Mouse (Mus musculus) forelimb bud, embryonic 11.5 days (tissue): Measurements from ENCODE around the gene Slc39a2.
"Not testable (repeated sequence)": the region's sequence is repeated elsewhere in the genome, so short reads cannot be mapped to it uniquely, and the experiment has no call there.

Experiments used
- DNase-seq: peaks from one replicate; pipeline ENCODE4 v3.0.0-alpha.2; 2012; ENCODE audit warnings: low read depth, low spot score

The Slc39a2 gene

GRCm38 (mm10) chr14:51902806-51903710, 10.4 kb downstream of the Slc39a2 start:
- peak; percentile 68 for DNase-seq

GRCm38 (mm10) chr14:51903782-51904181, 11.1 kb downstream of the Slc39a2 start:
- no peak for DNase-seq

GRCm38 (mm10) chr14:51904706-51905105, 12.0 kb downstream of the Slc39a2 start:
- DNase-seq: no peak

GRCm38 (mm10) chr14:51906102-51906501, 13.4 kb downstream of the Slc39a2 start:
- no peak for DNase-seq

DNA sequence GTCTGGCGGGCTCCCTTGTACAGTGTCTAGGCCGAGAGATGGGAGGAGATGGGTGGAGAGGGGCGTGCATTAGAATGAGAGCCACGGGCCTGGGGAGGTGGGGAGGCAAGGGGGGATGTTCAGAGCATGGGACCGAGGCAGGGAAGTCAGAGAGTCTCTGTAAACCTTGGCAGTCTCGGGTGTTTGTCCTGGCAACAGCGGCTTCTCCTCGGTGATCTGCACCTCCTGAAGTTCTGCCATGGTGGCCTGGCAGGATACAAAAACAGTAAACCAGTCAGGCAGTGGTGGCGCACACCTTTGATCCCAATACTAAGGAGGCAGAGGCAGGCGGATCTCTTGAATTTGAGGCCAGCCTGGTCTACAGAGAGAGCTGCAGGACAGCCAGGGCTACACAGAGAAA, 18.6 kb downstream of the Slc39a2 start:
- DNase-seq: no peak

GRCm38 (mm10) chr14:51912391-51913061, 19.8 kb downstream of the Slc39a2 start:
- DNase-seq: no peak

- DNase-seq: no peak
Measured at GRCm38 (mm10) chr14:51913062-51913959, 20.6 kb downstream of the Slc39a2 start.

DNA sequence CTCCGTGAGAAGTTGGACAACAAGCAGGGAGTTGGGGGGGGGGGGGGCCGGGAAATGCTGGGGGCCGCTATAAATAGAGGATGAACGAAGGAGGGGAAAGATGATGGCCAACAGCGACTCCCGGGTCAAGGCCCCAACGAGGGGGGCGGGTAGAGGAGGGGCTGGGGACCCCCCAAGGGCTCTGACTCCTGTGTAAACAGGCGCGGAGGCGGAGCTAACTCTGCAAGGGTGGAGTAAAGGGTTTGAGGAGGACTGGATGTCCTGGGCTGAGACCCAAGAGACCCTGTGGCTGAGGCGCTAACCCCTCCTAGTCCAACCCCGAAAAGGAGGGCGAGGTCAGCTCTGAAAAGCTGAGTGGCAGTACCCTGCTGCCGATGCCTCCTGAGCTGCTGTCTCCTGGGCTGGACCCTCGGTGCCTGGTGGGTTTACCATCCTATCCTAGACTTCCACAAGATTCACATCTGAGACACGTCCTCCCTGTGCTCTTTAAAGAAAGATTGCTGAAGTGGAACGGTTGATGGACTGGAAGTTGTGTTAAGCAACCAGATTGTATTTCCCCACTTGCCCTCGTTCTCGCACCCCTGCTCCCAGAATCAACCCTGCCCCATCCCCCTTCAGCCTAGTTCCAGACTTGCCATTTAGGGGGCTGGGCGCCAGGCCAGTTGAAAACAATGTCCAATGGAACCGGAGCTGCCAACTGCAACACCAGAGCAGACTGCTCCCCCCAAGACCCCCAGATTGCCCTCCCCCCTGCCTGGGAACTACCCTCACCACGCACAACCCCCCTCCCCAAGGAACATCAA, 21.5 kb downstream of the Slc39a2 start, which contains the start of gene Ndrg2:
Gene Ndrg2, minus strand, starts transcription at position 199 of the 803 bp plus-strand sequence.
- no peak for DNase-seq

DNA sequence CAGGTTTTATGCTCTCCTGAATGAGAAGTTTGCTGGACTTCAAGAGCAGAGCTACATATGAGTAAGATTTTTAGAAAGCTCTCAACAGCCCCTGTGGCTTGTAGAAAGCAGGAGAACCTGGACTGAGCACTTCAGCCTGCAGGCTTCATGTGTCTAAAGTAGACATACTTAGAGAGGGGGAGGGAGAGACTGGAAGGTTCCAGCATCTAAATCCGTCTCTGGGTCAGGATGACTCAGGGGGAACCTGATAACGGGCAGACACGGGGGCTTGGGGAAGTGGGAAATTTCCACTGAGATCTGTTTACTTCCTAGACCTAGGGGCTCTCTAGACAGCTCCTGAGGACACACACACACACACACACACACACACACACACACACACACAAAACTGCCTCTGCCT, 22.3 kb downstream of the Slc39a2 start:
- DNase-seq: no peak

DNA sequence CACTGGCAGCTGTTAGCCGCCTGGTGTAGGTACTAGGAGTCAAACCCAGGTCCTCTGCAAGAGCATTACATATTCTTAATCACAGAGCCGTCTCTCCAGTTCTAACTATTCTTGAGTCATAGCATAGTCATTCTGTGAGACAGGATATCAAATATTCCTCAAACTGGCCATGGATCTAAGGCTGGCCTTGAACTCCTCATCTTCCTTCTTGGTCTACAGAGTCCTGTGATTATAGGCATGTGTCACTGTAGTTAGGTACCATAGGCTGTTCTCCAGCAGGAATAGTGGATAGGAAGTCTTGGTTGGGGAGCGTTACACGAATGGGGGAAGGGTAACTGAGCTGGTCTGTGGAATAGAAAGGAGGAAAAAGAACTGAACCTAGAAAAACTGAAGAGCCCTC, 23.9 kb downstream of the Slc39a2 start:
- DNase-seq: no peak

DNA sequence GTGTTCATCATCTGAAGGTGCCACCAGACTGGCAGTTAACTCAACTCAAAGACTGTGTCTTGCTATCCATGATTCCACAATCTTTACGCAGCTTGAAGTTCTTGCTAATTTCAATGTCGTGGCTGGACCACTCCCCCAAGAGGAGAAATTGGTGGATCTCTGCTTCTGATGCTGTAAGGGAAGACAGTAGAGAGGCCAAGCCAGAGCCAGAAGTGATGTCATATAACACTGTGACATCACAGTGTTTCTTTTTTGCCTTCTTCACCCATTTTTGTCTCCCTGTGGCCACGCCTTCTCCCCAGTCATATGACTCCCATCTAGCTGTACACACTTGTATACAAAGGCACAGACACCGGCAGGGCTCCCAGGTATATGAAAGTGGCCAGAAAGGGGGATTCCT, 25.4 kb downstream of the Slc39a2 start, which contains the start of gene Tppp2:
Gene Tppp2, plus strand, starts transcription at position 301 of the 400 bp plus-strand sequence.
- no peak for DNase-seq

DNA sequence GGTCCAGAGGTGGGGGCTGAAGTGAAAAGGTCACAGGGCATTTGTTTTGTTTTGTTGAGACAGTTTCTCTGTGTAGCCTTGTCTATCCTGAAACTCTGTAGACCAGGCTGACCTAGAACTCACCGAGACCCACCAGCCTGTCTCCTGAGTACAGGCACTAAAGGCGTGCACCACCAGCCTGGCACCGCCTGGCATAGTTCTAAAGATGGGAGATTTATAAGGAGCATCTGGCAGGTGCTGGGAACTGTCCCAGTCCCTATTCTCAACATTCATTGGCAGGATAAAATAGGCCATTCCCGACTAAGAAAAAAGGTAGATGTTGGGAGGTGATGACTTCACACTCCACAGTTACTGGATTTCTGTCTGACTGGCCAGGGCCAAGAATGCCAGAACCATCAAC, 26.3 kb downstream of the Slc39a2 start:
- DNase-seq: no peak

GRCm38 (mm10) chr14:51921759-51922570, 29.3 kb downstream of the Slc39a2 start:
- DNase-seq: no peak

DNA sequence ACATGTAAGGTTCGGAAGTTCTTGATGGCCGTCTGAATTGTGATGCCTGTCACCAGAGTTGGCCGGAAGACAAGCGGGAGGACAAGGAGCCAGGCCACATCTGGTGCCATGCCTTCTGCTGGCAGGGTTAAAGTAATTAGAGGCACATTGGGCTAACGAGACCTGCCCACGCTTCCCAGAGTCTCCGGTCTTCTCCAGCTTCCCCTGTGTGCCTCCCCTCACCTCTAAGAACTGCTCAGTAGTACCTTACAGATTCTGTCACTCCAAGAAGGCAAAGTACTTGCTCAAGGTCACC, 29.8 kb downstream of the Slc39a2 start, which contains the start of gene Rnase13:
Gene Rnase13, minus strand, starts transcription at position 203 of the 295 bp plus-strand sequence.
- no peak for DNase-seq

- DNase-seq: no peak
Measured at GRCm38 (mm10) chr14:51922910-51923309, 30.2 kb downstream of the Slc39a2 start.

- no peak for DNase-seq
Measured at GRCm38 (mm10) chr14:51923492-51923891, 30.8 kb downstream of the Slc39a2 start.

- not testable (repeated sequence) for DNase-seq
Measured at GRCm38 (mm10) chr14:51926930-51927329, 34.2 kb downstream of the Slc39a2 start.

DNA sequence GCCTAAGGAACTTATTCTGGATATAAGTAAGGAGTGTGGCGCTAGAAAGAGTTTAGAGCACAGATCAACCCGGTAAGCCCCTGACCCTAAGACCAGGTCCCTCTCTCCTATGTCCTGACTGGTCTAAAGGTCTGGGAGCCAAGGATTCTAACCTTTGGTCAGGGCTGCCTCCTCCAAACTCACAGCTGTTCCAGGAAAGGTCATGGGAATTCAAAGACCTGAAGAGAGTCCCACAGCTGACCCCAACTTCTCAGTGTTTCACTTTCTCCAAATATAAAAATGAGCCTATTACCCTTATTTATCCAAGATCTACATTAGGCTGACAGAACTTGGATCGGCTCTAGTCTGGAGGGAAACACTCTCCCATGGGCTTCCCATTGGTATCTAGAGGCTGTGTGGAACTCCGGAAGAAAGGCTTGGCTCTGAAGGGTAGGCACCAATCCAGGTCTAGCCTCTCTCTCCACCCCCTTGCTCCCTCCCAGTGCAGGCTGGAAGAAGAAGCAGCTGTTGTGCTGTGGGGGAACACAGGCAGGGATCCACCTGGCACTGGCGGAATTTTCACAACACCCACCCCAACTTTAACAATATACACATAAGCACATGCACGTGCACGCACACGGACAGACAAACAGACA, 36.7 kb downstream of the Slc39a2 start:
- DNase-seq: no peak

DNA sequence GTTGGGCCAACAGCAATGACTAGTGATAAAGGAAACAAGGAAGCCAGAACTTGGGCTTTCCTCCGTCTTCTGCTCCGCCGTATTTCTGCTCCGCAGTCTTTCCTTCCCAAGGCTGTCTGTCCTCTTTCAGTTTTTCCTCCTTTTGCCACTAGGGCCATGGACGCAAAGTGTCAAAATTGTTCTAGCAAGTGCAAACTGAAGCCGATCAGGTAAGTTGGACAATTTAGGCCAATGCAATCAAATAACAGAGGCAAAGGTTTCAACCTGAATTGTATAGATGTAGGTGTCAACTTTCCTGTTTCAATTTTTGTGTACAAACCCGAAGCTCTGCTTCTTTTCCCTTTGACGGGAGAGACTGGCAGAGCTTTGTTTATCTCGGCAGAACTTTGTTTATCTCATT, 37.3 kb downstream of the Slc39a2 start:
- no peak for DNase-seq

GRCm38 (mm10) chr14:51930824-51931223, 38.1 kb downstream of the Slc39a2 start:
- DNase-seq: peak; percentile 57
